Mouse (Mus musculus) intestine, postnatal 0 days (tissue): ENCODE results near the gene Olfr1427. TPM values are rescaled to one million over a fixed set of nuclear protein-coding genes. Genes with fewer than 3 reads are reported as not detected.

Source experiments
- ATAC-seq: fragments of 200-750 bp; cut with Nextera tagmentation; 2 replicates; pipeline ENCODE4 v1.8.0; 2017; ENCODE audit warnings: mild to moderate bottlenecking, moderate TSS enrichment, moderate library complexity
- H3K27ac ChIP-seq: fragments of 300-500 bp; sonication (generic); 2 replicates; pipeline ENCODE4 v1.5.1; 2014; ENCODE audit warnings: mild to moderate bottlenecking, low read depth, low read length, moderate library complexity
- H3K27me3 ChIP-seq: fragments of 300-500 bp; sonication (generic); replicated peaks from 2 replicates; pipeline ENCODE4 v1.6.1; 2014; ENCODE audit warnings: low read length, mixed read lengths; ENCODE audit not compliant: control insufficient read depth, insufficient read depth
- H3K36me3 ChIP-seq: fragments of 300-500 bp; sonication (generic); 2 replicates; pipeline ENCODE4 v1.6.1; 2014; ENCODE audit warnings: mild to moderate bottlenecking, moderate library complexity; ENCODE audit not compliant: control insufficient read depth, insufficient read depth
- H3K4me1 ChIP-seq: fragments of 300-500 bp; sonication (generic); replicated peaks from 2 replicates; pipeline ENCODE4 v1.6.1; 2014; ENCODE audit warnings: antibody characterized with exemption, low read length, mixed read lengths; ENCODE audit not compliant: control insufficient read depth, insufficient read depth
- H3K4me2 ChIP-seq: fragments of 300-500 bp; sonication (generic); replicated peaks from 2 replicates; pipeline ENCODE4 v1.6.1; 2014; ENCODE audit warnings: low read depth, mild to moderate bottlenecking, moderate library complexity
- H3K4me3 ChIP-seq: fragments of 300-500 bp; sonication (generic); 2 replicates; pipeline ENCODE4 v1.5.1; 2014; ENCODE audit warnings: low read depth, low read length
- H3K9ac ChIP-seq: fragments of 300-500 bp; sonication (generic); 2 replicates; pipeline ENCODE4 v1.6.1; 2014; ENCODE audit warnings: mild to moderate bottlenecking, low read depth, low read length
- H3K9me3 ChIP-seq: fragments of 300-500 bp; sonication (generic); 2 replicates; pipeline ENCODE4 v1.6.1; 2016; ENCODE audit warnings: mixed run types; ENCODE audit not compliant: control insufficient read depth
- CTCF ChIP-seq: sonication (generic); IDR thresholded peaks from 2 replicates; pipeline ENCODE4 v1.5.1; 2016; ENCODE audit warnings: low read depth, mild to moderate bottlenecking, control low read depth, antibody characterized with exemption, moderate library complexity
- WGBS: fragments of 180-500 bp; shearing (Covaris S2); extraction: QIAGEN DNeasy Blood & Tissue Kit; methylation state at CpG from one replicate; pipeline ENCODE4 v1.1.7; 2014; 5-methylcytosine and 5-hydroxymethylcytosine counted together
- polyA plus RNA-seq: library from polyadenylated mRNA; unstranded; fragments of >200 nt; fragmentation: Nextera tagmentation; extraction: Ambion mirVana; gene quantifications from 2 replicates; pipeline ENCODE4 v1.2.1, GENCODE M21; 2015

The Olfr1427 gene
- not detected in 2 replicates for polyA plus RNA-seq

DNA sequence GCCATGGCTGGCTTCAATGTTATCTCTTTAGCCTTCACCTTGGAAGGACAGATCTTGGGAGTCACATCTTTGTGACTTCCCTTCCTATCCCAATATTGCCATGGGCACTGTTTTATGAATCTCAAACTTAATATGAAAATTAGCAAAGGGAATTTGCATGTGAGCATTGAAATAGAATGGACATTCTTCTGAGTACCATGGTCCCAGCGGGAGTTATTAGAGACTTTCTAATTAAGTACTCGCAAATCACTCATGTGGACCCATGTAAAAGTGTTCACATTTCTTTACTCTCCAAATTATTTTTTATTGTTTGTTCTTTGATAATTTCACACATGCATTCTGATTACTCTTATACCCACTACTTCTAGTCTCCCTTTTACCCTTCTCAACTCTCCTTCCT lies at the start of gene Olfr1427:
Gene Olfr1427 (minus strand): TSS at position 101 of the 400 bp plus-strand sequence.
- TF ChIP-seq CTCF = no peak
- ATAC-seq = no peak
- WGBS = 96% methylated on average over 2 of the region's 2 CpGs

DNA sequence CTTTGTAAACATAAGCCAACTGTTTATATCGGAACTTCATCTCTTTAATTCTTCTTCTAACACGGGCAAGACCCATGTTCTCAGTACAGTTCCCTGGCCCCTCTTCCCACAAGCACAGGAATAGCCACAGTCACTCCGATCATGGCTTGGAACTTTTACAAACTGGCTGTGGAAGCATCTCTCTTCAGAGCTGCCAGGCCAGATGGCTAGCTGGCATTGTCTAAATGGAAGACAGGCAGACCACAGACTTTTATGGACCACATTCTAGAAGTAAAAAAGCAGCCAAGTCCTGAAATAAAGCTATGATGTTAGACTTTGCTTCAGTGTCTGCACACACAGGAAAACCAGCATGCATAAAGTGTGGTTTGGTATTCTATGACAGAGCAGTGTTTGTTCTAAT lies 42.3 kb upstream of the Olfr1427 start:
- WGBS = 76% methylated on average over 3 of the region's 3 CpGs
- H3K4me2 ChIP-seq = no peak overlapping the region
- no peak for ATAC-seq

More for the DNA sequence above, at the start of gene Olfr1427:
- Histone ChIP-seq H3K4me1 (no peaks in the 10 kb centered on the region), H3K4me3 (no peak within 1 kb of the TSS), H3K4me2 (no peak within 1 kb of the TSS), H3K9ac (no peak within 1 kb of the TSS), H3K36me3 (no peaks in the 10 kb centered on the region), H3K27me3 (no peaks in the 10 kb centered on the region), H3K9me3 (no peaks in the 10 kb centered on the region), H3K27ac (no peak within 1 kb of the TSS)

DNA sequence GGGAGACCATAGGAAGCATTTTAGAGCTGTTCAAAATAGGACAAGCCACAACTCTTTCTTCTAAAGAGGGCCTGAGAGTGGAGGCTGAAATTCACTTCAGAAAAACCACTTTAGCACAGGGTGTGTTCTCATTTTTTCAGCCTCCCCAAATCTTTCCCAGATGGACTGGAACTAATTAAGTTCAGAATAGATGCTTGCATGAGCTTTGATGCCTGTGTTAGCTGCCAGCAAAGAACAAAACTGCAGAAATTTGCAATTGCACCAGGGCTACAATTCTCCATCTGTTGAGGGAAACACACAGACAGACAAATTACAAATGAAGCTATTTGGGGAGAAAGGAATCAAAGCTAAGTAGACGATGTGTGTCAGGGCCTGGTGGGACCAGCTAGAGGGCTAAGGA lies 40.2 kb upstream of the Olfr1427 start:
- Histone ChIP-seq H3K27ac (no peak overlapping the region), H3K4me3 (no peak overlapping the region), H3K36me3 (no peaks in the 10 kb centered on the region), H3K4me1 (no peaks in the 10 kb centered on the region), H3K27me3 (no peaks in the 10 kb centered on the region), H3K9ac (no peak overlapping the region), H3K4me2 (no peak overlapping the region), H3K9me3 (no peaks in the 10 kb centered on the region)
- 75% methylated on average over 1 of the region's 1 CpGs for WGBS
- no peak for ATAC-seq
- no peak for TF ChIP-seq CTCF

More for the DNA sequence above, 42.3 kb upstream of the Olfr1427 start:
- Histone ChIP-seq H3K9ac (no peak overlapping the region), H3K9me3 (no peaks in the 10 kb centered on the region), H3K4me1 (no peaks in the 10 kb centered on the region), H3K36me3 (no peaks in the 10 kb centered on the region), H3K27me3 (no peaks in the 10 kb centered on the region), H3K4me3 (no peak overlapping the region), H3K27ac (no peak overlapping the region)
- no peak for TF ChIP-seq CTCF

DNA sequence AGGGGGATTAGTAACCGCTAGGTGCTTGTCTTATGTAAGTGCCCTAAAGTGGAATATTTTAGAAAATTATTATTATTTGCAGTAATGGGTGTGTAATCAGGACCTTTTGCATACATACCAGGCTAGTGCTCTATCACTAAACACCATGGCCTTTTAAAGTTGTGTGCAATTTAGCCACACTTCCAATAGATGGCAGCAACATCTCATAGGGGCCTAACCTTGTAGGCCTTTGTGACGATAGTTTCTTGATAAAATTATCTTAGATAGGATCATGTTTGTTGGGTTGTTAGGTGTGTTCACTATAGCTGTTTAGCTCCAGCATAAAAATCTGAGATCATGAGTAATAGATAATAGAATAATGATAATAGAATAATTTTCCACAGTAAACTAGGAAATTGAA lies 31.2 kb upstream of the Olfr1427 start:
- Histone ChIP-seq H3K4me1 (no peaks in the 10 kb centered on the region), H3K27ac (no peak overlapping the region), H3K4me3 (no peak overlapping the region), H3K4me2 (no peak overlapping the region), H3K27me3 (no peaks in the 10 kb centered on the region), H3K36me3 (no peaks in the 10 kb centered on the region), H3K9me3 (no peaks in the 10 kb centered on the region), H3K9ac (no peak overlapping the region)
- WGBS = 25% methylated on average over 2 of the region's 2 CpGs
- TF ChIP-seq CTCF = peak; percentile 78
- no peak; the same call in 1 of the 2 replicates for ATAC-seq

DNA sequence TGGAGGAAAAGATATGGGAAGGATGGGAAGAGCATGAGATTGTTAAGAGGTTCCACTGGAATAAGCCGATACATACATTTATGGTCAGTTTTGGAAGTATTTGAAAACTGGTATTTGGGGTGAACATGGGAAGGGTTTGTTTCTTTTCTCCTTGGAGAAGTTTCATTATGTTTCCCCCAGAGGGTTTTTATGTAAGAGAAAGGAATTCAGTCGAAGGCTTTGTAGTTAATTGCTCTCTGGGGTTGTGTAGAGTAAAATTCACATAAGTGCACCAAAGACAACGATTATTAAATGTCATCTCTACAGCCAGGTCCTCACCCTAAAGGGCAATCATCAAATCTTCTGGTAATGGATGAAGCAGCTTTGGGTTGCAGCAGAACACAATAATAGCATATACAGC lies 20.0 kb upstream of the Olfr1427 start, which contains the start of gene Olfr76:
Gene Olfr76 (minus strand): TSS at position 101 of the 400 bp plus-strand sequence.
- H3K27me3 ChIP-seq = no peaks in the 10 kb centered on the region
- no peaks in the 10 kb centered on the region for H3K4me1 ChIP-seq
- H3K9me3 ChIP-seq = no peaks in the 10 kb centered on the region
- WGBS = 80% methylated on average over 3 of the region's 3 CpGs
- TF ChIP-seq CTCF = no peak
- no peaks in the 10 kb centered on the region for H3K36me3 ChIP-seq
- H3K4me3 ChIP-seq = no peak within 1 kb of the TSS
- no peak within 1 kb of the TSS for H3K27ac ChIP-seq
- H3K4me2 ChIP-seq = no peak within 1 kb of the TSS
- H3K9ac ChIP-seq = no peak within 1 kb of the TSS
- ATAC-seq = no peak

DNA sequence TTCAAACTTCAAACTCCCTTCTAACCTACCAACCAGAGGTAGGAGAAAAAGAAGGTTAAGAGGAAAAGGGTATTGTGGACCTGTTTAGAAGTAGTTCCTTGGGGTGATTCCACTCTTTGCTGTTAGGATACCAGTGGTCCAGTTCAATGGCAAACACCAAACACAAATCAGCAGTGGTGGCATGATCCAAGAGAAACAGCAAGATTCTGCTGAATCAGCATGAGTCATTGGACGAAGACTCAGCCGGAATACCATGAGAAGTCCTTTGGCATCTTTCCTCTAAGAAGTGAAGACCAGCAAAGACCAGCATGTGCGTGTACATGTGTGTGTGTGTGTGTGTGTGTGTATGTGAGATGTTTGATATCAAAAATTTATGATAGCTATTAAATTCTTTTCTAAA lies 13.3 kb upstream of the Olfr1427 start:
- no peaks in the 10 kb centered on the region for H3K4me1 ChIP-seq
- TF ChIP-seq CTCF = no peak
- no peaks in the 10 kb centered on the region for H3K27me3 ChIP-seq
- no peak overlapping the region for H3K4me2 ChIP-seq
- no peaks in the 10 kb centered on the region for H3K36me3 ChIP-seq
- no peak overlapping the region for H3K4me3 ChIP-seq
- no peak overlapping the region for H3K9ac ChIP-seq
- ATAC-seq = no peak
- no peak overlapping the region for H3K27ac ChIP-seq
- 91% methylated on average over 3 of the region's 3 CpGs for WGBS
- no peaks in the 10 kb centered on the region for H3K9me3 ChIP-seq

DNA sequence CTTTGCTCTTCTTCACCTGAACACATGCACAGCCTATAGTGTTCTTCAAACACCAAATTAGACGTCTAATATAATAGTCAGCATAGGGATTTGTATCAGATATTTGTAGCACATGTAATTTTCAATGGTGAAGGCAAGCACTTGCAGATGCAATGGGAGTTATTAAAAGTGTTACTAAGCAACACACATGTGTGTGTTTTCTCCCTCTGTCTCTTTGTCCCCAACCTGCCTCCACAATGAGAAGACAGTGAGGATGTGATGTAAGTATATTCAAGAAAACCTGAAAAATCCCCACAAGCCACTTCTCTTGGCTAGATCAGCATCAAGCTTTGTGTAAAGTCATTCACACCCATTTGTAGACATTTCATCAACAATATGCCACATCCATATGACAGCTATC lies 12.7 kb upstream of the Olfr1427 start, which contains the start of gene Olfr1428:
Gene Olfr1428 (minus strand): TSS at position 101 of the 400 bp plus-strand sequence.
- no peak for ATAC-seq
- Histone ChIP-seq H3K9ac (no peak within 1 kb of the TSS), H3K36me3 (no peaks in the 10 kb centered on the region), H3K27me3 (no peaks in the 10 kb centered on the region), H3K27ac (no peak within 1 kb of the TSS), H3K4me2 (no peak within 1 kb of the TSS), H3K9me3 (no peaks in the 10 kb centered on the region), H3K4me1 (no peaks in the 10 kb centered on the region), H3K4me3 (no peak within 1 kb of the TSS)
- no peak for TF ChIP-seq CTCF
- 81% methylated on average over 1 of the region's 1 CpGs for WGBS
